Mouse (Mus musculus) CH12F3 (cell line): ENCODE measurements around the gene Slc5a10.
"Not testable (repeated sequence)": the region's sequence is repeated elsewhere in the genome, so short reads cannot be mapped to it uniquely, and the experiment has no call there.

Experiments used
- in situ Hi-C: fragments of 300-500 bp; cut with MboI; formaldehyde crosslinking; loops from 2 replicates; pipeline ENCODE4 v1.14.3; 2020; ENCODE audit warnings: low sequenced_read_pairs

Slc5a10 gene

GRCm38 (mm10) chr11:61650470-61651265, 70.0 kb downstream of the Slc5a10 start:
- in situ Hi-C loops, result no loop called here

- in situ Hi-C loops, result no loop called here
Measured at GRCm38 (mm10) chr11:61649626-61650025, 71.0 kb downstream of the Slc5a10 start.

- in situ Hi-C loops, result no loop called here
Measured at GRCm38 (mm10) chr11:61649163-61649580, 71.5 kb downstream of the Slc5a10 start.

- in situ Hi-C loops, result no loop called here
Measured at GRCm38 (mm10) chr11:61648749-61649115, 71.9 kb downstream of the Slc5a10 start.

DNA sequence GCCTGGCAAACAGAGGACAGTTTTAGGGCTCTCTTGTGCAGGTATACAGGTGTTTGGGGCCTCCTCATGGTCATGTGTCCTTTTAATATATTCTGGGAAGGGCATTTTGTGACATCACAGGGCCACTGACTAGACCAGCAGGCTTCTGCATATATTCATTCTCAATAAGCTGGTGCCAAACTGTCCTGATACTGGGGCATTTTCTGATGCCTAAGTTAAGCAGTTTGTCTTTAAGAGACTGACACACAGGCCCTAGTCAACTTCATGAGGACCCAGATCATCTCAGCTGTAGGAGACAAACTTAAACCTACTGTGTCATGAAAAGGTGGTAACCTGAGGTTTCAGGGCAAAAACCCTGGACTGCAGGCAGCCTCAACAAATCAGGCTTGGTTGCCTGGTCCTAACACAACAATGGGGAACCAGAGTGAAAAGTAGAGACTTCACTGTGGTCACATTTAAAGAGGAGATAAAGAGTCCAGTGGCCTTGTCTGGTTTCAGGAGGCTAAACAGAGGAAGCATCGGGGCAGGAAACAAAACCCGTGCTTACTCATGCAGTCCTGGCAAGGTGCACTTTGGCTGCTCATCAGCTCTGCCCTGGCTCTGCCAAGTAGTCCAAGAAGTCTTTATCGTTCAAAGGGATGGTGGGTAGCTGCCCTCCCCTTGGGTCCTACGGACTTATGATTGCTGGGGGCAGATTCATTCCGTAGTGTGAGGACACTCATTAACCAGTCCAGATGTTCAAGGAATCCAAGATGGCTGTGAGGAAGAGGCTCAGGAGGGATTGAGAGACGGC, 72.5 kb downstream of the Slc5a10 start:
- in situ Hi-C loops, result no loop called here

GRCm38 (mm10) chr11:61647110-61647910, 73.3 kb downstream of the Slc5a10 start:
- in situ Hi-C loops, result no loop called here

DNA sequence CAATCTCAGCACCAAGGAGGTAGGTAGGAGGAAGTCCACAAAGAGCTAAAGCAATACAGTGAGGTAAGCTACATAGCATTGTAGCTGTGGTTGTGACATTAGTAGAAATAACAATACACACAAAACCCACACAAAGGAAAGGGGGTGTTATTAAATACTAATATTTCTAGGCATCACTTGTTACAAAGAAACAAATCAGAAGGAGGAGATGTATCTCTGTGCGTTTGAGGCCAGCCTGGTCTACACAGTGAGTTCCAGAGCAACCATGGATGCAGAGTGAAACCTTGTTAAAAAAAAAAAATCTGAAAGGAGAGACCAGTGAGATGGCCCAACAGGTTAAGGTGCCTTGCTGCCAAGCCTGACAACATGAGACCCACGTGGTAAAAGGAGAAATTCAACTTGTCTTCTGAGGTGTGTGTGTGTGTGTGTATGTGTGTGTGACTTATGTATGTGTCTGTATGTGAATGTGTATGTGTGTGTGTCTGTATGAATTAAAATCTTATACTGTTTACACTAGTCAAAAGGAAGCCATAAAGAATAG, 74.1 kb downstream of the Slc5a10 start:
- in situ Hi-C loops, result no loop called here

DNA sequence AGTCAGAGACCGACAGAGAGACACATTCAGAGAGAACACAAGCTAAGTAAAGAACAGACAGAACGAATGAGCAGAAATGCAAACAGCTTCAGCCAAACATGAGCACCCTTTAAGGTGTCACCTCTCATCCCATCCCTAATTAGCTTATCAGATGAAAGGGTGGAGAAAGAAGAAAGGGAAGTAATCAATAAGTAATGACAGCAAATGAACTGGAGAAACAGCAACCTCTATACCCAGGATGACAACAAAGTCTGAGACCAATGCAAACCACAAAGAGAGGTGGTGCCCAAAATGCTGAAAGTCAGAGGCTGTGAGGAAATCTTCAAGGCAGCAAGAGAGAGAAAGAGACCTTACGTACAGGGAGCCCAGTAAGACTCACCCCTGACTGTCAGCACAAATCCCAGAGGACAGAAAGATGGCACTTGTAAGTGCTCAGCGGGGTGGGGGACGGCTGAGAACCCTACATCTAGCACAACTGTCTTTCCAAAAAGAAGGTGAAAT, 75.2 kb downstream of the Slc5a10 start:
- in situ Hi-C loops, result no loop called here

DNA sequence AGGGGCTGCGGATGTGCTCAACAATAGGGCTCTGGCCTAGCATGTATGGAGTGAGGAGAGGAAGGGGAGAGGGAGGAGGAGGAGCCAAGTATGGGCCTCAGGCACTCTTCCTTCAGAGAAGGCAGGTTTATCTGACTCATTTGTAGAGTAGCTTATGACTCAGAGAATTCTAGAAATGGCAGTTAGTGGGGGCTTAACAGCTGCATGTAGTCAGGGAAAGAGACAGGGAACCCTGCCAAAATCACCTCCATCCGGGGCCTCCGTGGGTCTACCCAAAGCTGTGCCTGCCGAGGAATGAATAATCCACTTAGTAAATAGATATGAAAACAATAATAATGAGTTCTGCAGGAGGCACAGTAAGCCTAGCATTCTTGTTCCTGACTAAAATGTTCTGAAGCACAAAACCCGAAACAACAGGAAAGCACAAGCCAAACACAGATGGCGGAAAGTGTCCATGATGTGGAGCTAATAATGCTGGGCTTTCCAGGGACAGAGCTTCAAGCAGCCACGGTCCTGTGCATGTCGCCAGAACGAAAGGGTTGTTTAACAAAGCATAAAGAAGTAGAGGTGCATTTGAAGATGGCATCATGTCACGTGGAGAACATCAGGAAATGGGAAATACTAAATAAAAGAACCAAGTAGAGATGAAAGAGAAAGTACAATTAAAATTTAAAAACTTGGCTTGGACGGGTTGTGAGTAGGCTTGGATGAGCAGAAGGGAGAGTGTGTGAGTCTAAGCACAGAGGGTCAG, 75.9 kb downstream of the Slc5a10 start:
- in situ Hi-C loops, result no loop called here

- in situ Hi-C loops, result no loop called here
Measured at GRCm38 (mm10) chr11:61643184-61643961, 77.3 kb downstream of the Slc5a10 start.

- in situ Hi-C loops, result no loop called here
Measured at GRCm38 (mm10) chr11:61642106-61642505, 78.5 kb downstream of the Slc5a10 start.

DNA sequence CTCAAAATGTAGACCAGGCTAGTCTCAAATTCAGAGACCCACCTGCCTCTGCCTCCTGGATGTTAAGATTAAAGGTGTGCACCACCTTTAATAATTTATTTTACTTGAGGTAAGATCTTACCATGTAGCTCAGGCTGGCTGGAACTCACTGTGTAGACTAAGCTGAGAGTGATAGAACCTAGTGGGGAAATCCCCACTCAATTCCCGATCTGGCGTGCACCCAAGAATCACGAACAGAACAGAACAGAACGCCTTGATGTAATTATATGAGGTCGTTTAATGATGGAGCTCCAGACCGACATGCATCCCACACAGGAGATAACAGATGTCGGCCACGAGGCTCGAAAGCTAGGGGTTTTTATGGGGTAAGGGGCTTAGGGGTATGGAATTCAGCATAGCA, 80.0 kb downstream of the Slc5a10 start:
- in situ Hi-C loops, result not testable (repeated sequence)

GRCm38 (mm10) chr11:61639601-61640177, 80.9 kb downstream of the Slc5a10 start:
- in situ Hi-C loops, result no loop called here

DNA sequence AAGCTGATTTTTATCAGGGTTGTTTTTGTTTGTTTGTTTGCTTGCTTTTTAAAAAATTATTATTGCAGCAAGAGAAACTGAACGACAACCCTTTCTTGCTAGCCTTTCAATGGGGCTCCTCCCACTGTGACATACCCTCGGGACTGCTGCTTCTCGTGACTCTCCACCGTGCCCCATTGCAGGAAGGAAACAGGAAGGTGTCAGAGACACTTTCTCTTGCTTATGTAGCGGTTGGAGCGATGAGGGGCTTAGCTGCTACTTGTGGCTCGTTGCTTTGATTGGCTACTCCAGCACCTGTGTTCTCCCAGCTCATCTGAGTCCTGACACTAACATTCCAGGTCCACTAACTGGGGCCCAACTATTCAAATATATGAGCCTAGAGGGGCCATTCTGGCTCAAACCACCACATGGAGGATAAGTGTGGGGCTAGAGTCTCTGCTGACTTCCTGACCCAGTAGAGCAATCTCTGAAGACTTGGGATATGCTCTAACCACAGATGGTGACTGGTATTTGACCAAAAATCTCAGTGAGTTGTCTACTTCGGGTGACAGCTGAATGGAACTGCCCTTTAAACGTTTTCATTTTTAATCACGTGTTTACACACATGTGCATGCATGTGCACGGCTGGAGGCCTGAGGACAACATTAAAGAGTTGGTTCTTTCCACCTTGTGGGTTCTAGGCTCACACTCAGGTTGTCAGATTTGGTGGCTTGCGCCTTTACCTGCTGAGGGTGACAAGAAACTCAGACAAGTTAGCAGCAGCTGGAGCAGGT, 81.7 kb downstream of the Slc5a10 start:
- in situ Hi-C loops, result no loop called here

- in situ Hi-C loops, result no loop called here
Measured at GRCm38 (mm10) chr11:61637856-61638255, 82.8 kb downstream of the Slc5a10 start.

DNA sequence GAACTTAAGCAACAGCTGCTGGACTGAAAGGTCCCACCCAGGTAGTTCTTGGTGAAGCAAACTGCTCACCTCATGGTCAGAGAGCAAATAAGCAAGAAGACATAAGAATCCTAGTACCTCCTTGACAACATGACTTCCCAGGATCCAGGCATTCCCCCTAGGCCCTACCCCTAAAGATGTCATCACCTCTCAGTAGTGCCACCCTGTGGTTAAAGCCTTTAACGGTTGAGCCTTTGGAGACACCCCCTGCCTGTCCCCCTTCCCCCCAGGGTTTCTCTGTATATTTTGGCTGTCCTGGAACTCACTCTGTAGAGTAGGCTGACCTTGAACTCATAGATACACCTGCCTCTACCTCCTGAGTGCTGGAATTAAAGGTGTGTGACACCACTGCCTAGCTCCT, 83.2 kb downstream of the Slc5a10 start:
- in situ Hi-C loops, result no loop called here

DNA sequence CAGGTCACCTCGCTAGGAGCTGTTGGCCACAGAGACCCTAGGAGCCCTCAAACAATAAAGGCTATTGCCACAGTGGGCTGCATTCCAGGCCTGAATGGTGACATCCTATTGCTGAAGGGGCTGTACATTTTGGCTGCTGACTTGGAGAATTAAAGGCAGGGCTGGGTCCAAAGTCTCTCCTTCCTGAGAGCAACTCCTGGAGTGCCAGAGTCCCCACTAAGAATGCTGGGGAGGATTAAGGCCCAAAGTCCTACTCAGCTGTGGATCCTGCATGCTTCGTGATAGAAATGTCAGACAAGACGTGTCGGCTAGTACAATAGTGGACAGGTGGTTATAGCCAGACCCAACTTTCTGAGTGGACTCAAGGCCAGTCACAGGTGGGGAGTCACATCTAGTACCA, 84.3 kb downstream of the Slc5a10 start:
- in situ Hi-C loops, result not testable (repeated sequence)

GRCm38 (mm10) chr11:61629621-61630020, 91.0 kb downstream of the Slc5a10 start:
- in situ Hi-C loops, result no loop called here
